Mouse (Mus musculus) right cerebral cortex, adult 2 months (tissue): ENCODE results near the gene Shq1.

Experiments
- DNase-seq, 2 experiments: peaks; one replicate each; pipeline ENCODE4 v3.0.0; 2021 to 2022; ENCODE audit warnings: low spot score in 2 of 2

The Shq1 gene

DNA sequence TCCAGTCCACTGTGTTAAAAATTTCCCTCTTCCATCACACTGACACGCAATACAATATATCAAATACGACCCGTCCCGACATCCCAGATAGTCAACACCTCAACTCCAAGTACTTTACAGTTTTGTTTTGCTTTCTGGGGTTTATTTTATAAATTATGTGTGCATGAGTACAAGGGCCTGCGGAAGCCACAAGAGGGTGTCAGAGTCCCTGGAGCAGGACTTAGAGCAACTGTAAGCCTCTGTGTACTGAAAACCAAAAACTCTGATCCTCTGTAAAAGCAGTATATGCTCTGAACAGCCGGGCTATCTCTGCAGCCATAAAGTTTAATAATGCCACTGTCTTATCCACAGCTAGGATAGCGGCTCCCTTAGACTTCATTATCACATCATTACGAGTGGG is 3.3 kb downstream of the Shq1 start:
- no peak for DNase-seq

DNA sequence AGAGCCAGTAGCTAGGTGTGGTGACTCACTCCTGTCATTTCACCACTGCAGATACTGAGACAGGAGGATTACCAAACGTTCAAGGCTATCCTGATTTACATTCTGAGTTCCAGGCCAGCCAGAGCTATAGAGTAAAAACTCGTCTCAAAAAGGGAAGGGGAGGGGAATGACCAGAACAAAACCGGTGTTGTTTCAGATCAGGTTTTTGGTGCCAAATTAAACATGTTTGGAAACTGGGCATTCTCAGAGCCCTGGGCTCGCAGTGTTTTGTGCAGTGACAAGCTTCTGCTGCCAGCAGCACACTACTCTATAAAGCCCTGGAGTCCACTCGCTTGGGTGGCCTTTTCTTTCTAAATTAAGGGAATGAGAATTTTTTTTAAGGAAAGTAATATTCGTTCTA is 8.7 kb downstream of the Shq1 start:
- no peak for DNase-seq

DNA sequence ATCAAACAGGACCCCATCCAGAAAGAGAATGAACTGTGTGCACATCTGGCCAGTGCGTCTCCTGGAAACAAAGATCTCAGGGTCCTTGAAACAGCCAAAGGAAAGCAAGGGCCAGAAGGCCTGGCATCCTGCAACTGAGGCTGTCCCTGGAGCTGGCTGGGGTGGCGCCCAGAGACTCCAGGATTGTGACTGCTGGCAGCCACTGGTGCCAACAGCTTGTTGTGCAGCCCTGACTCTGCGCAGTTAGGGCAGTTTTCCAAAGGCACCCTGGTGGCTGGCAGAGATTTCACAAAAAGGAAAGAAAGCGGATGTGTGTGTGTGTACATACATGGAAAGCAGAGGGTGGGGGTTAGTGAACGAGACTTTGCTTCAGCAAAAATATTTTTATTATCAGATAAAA is 10.6 kb downstream of the Shq1 start:
- DNase-seq, result peak; percentile 29 to 42

DNA sequence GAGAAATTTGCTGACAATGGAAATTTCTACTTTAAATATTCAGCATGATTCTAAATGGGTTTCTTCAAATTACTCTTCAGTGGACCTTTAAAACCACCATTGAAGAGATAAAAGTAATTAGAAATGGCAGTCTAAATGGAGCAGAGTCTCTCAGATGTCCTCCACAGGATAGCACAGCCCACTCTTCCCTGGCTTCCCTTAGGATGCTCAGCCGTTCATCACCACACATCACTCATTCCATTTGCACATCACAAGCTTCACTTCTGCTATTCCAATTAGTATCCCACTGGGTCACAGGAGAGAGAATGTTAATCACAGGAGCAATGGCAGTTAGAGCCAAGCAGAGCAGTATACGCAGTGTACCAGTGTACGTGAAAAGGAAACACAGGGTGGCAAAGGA is 18.4 kb downstream of the Shq1 start:
- no peak for DNase-seq

DNA sequence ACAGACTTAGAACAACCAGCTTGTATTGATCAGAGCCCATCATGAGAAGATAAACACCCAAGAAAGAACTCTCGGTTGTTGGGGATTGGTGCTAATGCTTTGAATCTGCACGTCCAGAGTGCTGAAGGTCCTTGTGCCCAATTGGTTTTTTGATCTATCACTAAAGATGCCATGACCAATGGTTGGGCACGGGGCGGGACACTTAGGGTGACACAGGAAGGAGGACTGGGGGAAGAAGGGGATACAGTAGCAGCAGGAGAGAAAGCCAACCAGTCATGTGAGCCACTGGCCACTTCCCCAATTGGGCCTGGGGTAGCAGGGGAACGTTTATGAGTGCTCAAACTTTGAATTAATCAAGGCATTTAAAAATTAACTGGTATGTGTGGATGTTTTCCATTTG is 23.8 kb downstream of the Shq1 start:
- DNase-seq, result no peak

DNA sequence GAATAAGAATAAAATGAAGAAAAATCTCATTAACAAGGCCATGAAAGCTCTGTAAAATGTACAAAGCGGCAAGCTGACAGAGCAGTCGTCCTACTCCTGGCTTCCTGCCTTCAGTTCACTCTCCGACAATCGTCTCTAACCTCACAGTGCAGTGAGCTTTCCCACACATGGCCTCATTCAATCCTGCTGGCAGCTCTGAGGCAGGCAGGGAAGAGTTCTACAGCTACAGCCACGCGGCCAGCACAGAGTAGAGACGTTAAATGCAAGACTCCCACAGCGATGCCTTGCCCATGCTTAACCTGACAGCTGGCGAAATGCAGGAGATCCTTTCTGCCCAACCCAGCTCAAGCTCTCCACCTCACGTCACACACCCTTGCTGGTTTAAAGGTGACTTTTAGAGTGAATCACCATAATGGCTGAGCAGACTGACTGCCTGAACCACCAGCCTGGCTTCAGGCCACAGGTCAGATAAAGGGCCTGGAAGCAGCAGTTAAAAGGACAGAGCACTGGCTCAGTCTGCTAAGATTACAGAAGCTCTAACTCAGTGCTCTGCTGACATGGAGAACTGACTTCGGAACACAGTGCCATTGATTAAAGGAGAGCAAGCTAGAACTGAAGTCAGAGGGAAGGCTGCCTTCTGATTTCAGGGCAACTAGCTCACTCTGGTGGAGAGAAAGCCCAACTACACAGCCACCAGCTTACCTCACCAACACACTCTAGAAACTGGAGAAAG is 25.3 kb downstream of the Shq1 start:
- peak; percentile 71 to 76 for DNase-seq

DNA sequence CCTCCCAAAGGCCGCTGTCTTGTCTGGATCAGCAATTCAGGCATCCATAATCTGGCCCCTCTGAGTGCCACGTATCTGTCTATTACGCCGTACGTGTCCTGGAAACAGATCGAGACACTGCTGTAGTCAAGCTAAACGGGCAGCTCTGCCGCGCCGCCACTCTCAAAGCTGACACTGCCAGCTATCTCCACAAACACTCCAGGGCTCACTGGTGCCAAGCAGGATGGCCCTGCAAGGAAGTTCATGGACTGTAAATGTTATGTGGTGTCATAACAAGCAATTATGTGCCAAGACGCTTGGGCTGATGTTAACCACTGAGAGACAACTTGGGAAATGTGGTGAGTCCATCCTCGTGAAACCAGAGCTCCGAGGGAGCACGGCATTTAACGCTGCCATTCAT is 26.3 kb downstream of the Shq1 start:
- DNase-seq, result no peak

DNA sequence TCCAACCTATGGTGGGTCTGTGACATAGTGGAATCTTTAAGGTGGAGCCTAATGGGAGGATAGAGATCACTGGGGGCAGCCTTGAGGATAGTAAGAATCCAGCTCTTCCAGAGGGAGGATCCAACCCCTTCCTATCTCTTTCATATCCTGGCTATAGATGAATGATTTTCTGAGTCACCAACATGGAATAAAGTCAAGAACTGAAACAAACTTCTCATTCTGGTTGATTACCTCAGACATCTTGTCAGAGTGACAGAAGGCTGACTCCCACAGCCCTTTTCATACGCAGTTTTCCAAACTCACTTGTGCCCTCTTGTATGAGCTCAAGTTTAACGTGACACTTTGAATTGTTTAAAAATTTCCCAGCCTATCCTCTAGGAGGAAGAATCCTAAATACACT is 28.2 kb downstream of the Shq1 start:
- no peak for DNase-seq

DNA sequence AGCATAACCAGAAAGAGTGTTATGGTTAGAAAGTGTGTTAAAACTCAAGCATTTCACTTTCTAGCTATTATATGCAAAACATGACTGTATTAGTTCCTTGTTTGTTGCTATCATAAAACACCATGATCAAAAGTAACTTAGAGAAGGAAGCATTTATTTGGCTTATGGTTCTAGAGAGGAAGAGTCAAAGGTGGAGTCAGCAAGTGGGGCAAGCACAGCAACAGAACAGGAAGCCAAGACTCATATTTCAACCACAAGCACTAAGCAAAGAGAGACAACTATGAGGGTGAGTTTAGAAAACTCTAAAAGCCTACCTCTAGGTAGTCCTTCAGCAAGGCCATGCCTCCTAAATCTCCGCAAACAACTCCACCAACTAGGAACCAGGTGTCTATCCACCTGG is 30.4 kb downstream of the Shq1 start:
- DNase-seq, result no peak

DNA sequence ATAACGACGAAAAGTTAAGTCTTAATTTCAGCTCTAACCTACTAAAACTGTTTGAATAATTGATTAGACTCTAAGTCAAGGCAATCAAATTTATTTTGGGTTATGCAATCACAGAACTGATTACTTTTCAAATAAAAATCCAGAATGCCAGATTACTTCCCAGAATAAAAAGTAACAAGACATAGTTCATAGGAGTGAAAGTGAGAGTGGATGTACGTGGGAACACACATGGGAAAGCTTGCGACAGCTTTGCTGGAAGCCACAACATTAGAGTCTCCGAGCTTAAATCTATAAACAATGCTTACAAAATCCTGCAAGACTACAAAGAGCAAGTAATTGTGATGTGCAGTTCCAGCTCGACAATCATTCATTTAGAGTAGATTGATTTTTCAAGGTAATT is 41.9 kb downstream of the Shq1 start:
- DNase-seq, result no peak

DNA sequence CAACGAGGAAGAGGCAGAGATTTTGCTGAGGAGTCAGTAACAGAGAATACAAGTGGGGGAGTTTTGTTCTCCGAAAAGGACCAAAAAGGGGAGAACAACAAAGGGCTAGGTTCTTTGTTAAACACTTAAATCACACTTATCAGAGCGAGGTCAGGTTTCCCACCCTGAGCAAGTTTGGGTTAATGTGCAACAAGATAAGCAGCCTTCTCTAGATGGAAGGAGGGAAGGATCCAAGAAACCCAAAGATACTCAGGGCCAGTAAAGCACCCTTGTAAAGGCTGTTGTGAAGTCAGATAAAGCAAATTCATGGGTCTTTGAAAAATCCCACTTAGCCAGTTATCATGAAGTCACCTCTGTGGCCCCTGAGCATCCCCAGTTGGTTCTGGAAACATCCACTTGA is 42.7 kb downstream of the Shq1 start:
- no peak for DNase-seq

DNA sequence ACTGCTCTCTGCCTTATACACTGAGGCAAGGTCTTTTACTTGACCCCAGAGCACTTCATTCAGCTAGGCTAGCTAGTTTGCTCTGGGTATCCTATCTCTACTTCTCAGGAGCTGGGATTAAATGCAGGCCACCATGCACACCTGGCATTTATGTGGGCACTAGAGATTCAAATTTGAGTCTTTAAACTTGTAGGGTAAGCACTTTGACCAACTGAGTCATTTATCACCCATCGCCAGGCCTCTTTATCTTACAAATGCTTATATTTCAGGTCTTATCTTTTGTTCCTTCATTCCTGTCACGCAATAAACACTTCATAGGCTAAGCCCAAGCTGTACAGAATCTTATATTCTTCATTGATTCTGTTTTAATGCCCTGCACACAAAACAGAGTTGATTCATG is 47.0 kb downstream of the Shq1 start:
- no peak for DNase-seq

DNA sequence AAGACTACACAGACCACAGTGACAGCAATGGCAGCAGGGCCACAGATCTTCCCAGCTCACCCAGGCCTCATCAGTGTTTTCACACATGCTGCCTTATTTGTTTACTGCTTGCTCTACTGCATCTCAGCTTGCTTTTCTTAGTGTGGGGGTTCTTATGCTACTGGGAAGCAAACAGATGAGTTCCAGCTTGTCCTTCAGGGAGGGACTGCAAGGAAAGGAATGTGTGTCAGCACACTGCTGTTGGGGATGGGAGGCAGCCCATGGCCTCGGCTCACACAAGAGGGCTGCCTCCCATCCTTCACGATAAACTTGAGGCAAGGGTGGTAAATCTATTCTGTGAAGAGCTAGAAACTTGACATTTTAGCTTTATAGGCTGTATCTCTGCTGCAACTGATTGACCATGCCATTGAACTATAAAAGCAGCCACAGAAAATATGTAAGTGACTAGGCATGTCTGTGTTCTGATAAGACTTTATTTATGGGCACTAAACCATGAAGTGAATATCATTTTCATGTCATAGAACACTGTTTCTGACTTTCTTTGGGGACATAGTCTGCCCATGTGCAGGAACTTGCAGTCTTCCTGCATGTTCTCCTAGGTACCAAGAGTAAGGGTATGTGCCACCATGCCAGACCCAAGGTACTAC is 48.0 kb downstream of the Shq1 start:
- no peak for DNase-seq

DNA sequence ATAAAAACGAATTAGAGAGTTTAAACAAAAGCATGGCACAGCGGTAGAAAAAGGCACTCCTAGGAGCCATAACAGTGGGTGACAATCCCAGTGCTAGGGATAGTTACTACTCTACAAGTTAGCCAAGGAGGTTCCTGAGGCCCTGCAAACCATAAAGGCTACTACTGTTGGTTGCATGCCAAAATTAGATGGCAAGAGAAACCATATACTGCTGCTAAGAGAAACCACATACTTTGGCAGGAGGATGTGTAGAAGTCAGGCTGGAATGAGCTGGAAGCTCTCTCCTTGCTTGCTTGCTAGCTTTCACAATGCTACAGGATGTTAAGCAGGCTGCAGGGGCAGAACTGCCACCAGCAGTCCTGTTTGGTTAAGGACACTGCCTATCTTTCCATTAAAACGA is 50.5 kb downstream of the Shq1 start:
- DNase-seq, result no peak

DNA sequence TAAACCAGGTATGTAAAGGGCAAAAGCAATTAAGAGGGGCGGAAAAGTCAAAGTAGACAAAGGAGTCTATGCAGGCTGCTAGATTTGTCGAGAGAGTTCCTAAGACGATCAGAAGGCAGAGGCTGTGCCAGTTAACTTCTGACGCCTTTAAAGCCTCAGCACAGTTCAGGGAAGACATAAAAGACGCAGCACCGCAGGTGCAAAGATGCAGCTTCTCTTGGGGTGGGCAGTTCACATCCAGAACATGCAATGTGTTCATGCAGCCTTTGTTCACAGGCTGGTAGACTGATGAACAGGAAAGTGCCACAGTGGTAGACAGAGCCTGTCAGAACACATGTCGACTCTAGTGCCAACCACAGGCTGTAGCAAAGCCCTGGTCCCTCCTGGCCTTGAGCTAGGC is 51.6 kb downstream of the Shq1 start:
- no peak for DNase-seq

DNA sequence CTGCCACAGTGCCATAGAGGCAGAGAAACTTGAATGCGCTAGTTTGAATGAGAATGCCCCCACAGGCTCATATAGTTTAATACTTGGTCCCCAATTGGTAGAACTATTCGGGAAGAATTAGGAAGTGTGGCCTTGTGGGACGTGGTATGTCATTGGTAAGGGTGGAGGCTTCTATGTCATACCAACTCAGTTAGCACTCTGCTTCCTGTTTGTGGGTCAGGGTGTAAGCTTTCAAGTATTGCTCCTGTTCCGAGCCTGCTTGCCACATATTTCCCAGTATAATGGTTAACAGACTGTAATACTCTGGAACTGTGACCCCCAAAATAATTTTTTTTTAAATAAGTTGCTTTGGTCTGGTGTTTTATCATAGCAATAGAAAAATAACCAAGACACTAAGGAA is 54.8 kb downstream of the Shq1 start:
- no peak for DNase-seq

DNA sequence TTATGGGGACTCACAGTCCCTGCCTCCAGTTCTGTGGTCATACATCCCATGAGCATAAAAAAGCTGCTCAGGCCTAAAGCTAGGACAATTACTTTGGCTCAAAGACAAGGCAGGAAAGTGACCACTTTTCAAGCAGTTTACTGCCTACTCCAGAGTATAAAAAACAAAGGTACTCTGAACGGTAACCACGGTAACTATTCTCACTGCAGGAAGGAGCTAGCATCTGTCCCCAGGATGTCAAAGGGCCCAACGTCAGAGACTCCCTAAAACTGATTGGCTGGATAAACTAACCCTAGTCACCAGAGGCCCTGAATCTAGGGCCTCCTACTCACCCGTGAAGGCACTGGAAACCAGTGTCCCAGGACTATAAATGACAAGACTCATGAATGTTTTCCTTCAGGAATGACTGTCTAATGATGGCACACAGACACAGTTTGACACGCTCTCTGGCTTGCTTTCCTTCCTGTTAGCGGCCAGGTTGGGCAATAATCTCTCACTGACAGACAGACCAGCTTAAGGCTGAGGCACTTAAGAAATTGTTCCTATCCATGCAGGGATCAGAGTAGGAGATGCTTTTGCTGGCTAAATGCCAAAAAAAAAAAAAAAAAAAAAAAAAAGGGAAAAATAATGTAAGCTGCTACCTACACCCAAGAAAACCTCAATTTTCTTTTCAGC is 57.2 kb downstream of the Shq1 start:
- no peak for DNase-seq

DNA sequence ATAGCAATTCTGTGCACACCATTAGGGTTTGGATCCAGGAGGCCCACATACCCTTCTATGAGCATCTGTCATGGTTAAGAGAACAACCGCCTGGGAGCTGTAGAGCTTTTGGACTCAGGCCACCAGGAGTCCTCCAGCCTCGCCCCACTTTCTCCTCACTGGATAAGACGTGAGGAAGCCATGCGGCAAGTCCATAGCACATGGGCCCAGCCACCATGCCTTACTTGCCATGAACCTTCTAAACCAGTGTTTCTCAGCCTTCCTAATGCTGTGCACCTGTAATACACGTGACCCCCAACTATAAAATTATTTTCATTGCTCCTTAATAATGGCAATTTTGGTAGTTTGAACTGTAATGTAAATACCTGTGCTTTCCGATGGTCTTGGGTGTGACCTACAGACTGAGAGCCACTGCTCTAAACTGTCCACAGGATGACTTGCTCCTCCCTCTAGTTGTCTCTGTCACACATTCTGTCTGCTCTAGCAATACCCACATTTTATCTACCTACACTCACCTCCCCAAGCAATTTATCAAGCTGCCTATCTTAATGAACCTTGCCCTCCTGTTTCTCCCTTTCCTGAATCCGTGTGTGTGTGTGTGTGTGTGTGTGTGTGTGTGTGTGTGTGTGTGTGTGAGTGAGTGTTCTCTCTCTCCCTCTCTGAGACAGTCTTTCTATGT is 59.9 kb downstream of the Shq1 start:
- no peak for DNase-seq

DNA sequence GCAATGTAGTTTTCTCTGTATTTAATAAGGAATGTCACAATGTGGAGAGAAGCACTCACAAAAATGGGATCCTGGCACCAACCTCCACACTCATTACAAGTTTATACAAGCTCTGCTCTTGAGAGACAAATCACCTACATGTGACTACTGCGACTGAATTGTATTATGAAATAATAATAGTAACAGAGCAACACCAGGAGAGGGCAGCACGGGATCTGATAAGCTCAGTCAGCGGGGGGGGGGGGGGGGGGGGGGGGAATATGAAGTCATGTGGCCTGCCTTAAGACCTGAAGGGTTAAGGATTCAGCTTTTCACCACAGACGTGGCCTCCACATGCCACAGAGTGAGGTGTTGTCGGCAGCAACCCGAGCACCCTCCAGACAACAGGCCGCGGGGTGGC is 60.8 kb downstream of the Shq1 start:
- no peak for DNase-seq

DNA sequence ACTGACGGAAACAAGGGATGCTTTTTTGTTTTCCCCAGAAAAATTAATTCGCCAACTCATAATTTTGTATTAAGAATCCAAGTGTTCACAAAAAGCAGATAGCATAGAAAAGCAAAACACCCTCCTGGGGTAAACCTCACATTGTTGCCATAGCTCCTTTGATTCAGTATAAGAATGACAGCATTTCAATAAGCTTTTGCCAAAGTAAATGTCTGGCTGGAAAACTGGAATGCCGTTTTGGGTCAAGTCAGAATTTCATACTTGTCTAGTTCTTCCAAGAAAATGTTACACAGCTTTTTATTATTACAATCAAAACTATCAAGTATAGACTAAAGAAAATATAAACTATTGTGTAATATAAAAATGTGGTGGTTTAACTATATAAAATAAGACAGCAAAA is 61.7 kb downstream of the Shq1 start:
- no peak for DNase-seq

DNA sequence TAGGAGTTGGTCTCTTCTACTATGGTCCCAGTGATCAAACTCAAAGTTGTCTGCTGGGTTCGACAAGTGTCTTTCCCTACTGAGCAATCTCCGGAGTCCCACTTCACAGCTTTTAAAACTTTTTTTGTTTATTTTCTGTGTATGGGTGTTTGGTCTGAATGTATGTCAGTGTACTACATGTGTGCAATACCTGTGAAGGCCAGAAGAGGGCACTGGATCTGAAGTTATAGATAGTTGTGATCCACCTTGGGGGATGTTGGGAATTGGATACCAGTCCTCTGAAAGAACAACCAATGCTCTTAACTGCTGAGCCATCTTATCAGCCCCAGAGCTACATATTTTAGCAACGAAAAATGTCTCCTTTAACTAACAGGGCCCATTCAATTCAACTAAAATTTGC is 62.5 kb downstream of the Shq1 start:
- no peak for DNase-seq

DNA sequence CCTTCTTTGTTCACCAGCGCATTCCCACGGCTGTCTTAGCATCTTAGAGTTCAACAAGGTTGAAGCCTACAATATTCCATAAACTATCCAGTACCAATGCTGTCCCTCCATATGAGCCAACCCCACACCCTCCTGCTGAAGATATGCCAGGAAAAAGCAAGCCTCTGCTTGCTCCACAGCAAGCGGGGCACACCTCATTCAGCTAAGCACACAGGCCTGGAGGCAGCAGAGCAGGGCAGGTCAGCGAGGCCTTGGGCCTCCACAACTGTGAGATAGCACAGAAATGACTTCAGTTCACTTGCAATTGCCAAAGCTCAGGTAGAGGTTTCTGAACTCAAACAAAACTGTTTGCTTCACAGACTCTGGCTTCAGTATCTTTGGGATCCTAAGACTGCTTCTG is 64.2 kb downstream of the Shq1 start:
- DNase-seq, result no peak

DNA sequence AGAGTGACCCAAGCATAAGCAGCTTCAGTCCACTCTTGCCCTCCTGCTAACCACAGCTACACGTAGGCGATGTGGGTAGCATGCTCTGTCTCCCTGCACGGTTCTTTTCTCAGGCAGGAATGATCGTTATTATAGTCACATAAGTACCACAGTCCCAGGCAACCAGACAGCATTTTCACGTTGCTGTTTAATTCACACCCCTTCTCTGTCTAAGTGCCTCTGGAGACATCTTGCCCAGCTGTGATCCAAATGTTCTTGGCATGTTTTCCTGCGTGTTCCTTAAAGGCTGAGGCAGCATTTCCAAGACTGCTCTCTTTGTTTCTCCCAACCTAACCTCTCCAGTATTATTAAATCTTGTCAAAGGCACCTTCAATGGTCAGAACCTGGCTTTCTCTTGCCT is 67.3 kb downstream of the Shq1 start:
- DNase-seq, result no peak
